Mouse (Mus musculus): ENCODE measurements around the gene Khsrp. TPM values are rescaled to one million over a fixed set of nuclear protein-coding genes. Genes with fewer than 3 reads are reported as not detected.

Khsrp gene
- total and polyA plus RNA-seq, 3 experiments: 89.3 to 157 (median 125) TPM

DNA sequence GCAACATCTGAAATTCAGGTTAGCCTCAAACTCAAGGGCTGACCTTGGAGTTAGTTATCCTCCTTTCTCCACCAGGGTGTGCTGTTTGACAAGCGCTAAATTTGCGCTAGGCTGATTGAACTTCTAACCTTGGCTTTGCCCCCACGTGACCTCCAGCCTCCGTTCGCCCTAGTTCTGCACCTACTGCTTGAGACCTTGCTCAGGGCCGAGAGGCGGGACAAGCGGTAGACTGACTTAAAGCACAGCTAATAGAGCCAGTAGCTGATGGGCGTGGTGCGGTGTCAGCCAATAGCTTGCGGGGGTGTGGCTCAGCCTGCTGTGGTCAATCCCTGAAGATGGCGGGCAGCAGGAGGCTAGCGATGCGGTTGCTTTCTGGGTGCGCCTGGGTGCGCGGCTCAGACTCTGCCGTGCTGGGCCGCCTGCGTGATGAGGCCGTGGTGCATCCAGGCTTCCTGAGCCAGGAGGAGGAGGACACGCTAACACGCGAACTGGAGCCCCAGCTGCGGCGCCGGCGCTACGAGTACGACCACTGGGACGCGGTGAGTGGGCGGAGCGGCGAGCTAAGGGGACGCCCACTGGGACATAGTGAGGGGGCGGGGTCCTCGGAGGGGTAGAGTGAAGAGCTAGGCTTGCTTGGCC is 34.2 kb downstream of the Khsrp start, which contains the start of gene Alkbh7 (continued):
- TF ChIP-seq NRF1 (IDR thresholded peaks at IDR 0.05; ENCODE audit: insufficient read depth, low read depth, low read length, poor library complexity, severe bottlenecking) (peak; percentile 36; the same call in 1 of the 2 replicates), POLR2AphosphoS5 (IDR thresholded peaks at IDR 0.05; ENCODE audit: borderline replicate concordance, low read depth, low read length) (no peak), POLR2AphosphoS2 (IDR thresholded peaks at IDR 0.05; ENCODE audit: low read length) (peak; percentile 96), USF1 (IDR thresholded peaks at IDR 0.05; ENCODE audit: low read depth, low read length) (peak; percentile 100), SMC3 (IDR thresholded peaks at IDR 0.05; ENCODE audit: low read depth, low read length) (peak; percentile 80), TCF12 (IDR thresholded peaks at IDR 0.05; ENCODE audit: low read depth, low read length) (no peak; the same call in 1 of the 2 replicates), SIN3A (IDR thresholded peaks at IDR 0.05; ENCODE audit: low read length) (peak; percentile 88), ZC3H11A (IDR thresholded peaks at IDR 0.05; ENCODE audit: low read depth, low read length) (peak; percentile 72), ZNF384 (IDR thresholded peaks at IDR 0.05; ENCODE audit: low read depth, low read length) (no peak), CHD2 (IDR thresholded peaks at IDR 0.05; ENCODE audit: low read length) (peak; percentile 71), E2F4 (IDR thresholded peaks at IDR 0.05; ENCODE audit: borderline replicate concordance, low read depth, low read length) (no peak), MAX (IDR thresholded peaks at IDR 0.05; ENCODE audit: low read length) (peak; percentile 98), RAD21 (IDR thresholded peaks at IDR 0.05; ENCODE audit: low read depth, low read length) (peak; percentile 89), UBTF (IDR thresholded peaks at IDR 0.05; ENCODE audit: borderline replicate concordance, insufficient read depth, low read depth, low read length) (no peak), JUND (IDR thresholded peaks at IDR 0.05; ENCODE audit: low read depth, low read length) (no peak), GABPA (IDR thresholded peaks at IDR 0.05; ENCODE audit: low read depth, low read length) (no peak), USF2 (IDR thresholded peaks at IDR 0.05; ENCODE audit: borderline replicate concordance in 1 of 2, insufficient read depth in 1 of 2, low read depth in 1 of 2, low read length in 2 of 2) (peak; percentile 81 to 95), GATA1 (IDR thresholded peaks at IDR 0.05; ENCODE audit: low read depth, low read length) (no peak), ZKSCAN1 (IDR thresholded peaks at IDR 0.05; ENCODE audit: low read depth, low read length) (no peak; the same call in 1 of the 2 replicates)

DNA sequence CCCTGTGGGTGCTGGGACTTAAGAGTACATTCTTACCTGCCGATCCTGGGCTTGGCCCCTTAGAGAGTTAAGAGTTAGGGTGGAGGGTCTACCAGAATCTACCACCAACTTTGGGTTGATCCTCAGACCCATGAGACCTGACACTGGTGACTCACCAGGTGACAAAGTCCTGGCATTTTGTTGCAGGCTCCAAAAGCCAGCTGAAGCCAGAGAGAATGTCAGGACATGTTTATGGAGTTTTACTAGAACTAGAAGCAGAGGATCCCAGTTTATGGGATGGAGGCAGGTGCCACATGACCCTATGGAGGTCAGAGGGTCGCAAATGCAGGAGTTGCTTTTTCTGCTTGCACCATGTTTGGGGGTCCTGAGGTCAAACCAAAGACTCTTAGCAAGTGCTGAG is 34.8 kb downstream of the Khsrp start:
- H3K4me1 ChIP-seq (ENCODE audit: control insufficient read depth in 1 of 2, insufficient read depth in 2 of 2, low read length in 2 of 2): peaks cover 0 to 11% of the 10 kb centered on the region in 2 experiments; a peak in 2 of 4 replicates
- no peak overlapping the region for H3K4me3 ChIP-seq (ENCODE audit: control insufficient read depth in 1 of 2, insufficient read depth in 1 of 2, low read depth in 2 of 2, low read length in 2 of 2)
- TF ChIP-seq SIN3A (IDR thresholded peaks at IDR 0.05; ENCODE audit: low read length): no peak
- no peak for TF ChIP-seq TBP (IDR thresholded peaks at IDR 0.05; ENCODE audit: low read depth, low read length)
- no peak for TF ChIP-seq NRF1 (IDR thresholded peaks at IDR 0.05; ENCODE audit: insufficient read depth, low read depth, low read length, poor library complexity, severe bottlenecking)
- no peaks in the 10 kb centered on the region for H3K9me3 ChIP-seq (replicated peaks; ENCODE audit: insufficient read depth, low read length)
- no peaks in the 10 kb centered on the region for H3K27me3 ChIP-seq (ENCODE audit: control insufficient read depth in 1 of 2, insufficient read depth in 2 of 2, low read length in 2 of 2)
- peaks cover 5% of the 10 kb centered on the region for H3K79me2 ChIP-seq (ENCODE audit: control insufficient read depth, insufficient read depth, low read length, poor library complexity)
- DNase-seq (ENCODE audit: low read depth, low spot score): no peak
- peak overlapping the region; percentile 2; the same call in 1 of the 2 replicates for H3K27ac ChIP-seq (ENCODE audit: control insufficient read depth, low read depth, low read length)
- H3K36me3 ChIP-seq (ENCODE audit: control insufficient read depth in 1 of 2, insufficient read depth in 2 of 2, low read length in 2 of 2): peaks cover 2 to 3% of the 10 kb centered on the region in 2 experiments; a peak in 3 of 4 replicates
- H3K9ac ChIP-seq (ENCODE audit: control insufficient read depth, low read depth, low read length, poor library complexity, severe bottlenecking): peak overlapping the region; percentile 30
